Mouse (Mus musculus) stomach, embryonic 16.5 days (tissue): ENCODE measurements around the gene Lrrc38. TPM values are rescaled to one million over a fixed set of nuclear protein-coding genes. Genes with fewer than 3 reads are reported as not detected.
"Not testable (repeated sequence)": the region's sequence is repeated elsewhere in the genome, so short reads cannot be mapped to it uniquely, and the experiment has no call there.

Experiments used
- ATAC-seq: fragments of 200-750 bp; cut with Nextera tagmentation; 2 replicates; pipeline ENCODE4 v1.8.0; 2017; ENCODE audit warnings: moderate number of reproducible peaks, moderate TSS enrichment; ENCODE audit not compliant: insufficient read depth, low FRiP score
- H3K27ac ChIP-seq: fragments of 300-500 bp; sonication (generic); 2 replicates; pipeline ENCODE4 v1.5.1; 2014; ENCODE audit warnings: low read length
- H3K27me3 ChIP-seq: fragments of 300-500 bp; sonication (generic); 2 replicates; pipeline ENCODE4 v1.6.1; 2014; ENCODE audit warnings: low read length, control low read depth, mixed read lengths; ENCODE audit not compliant: control insufficient read depth, insufficient read depth
- H3K36me3 ChIP-seq: fragments of 300-500 bp; sonication (generic); 2 replicates; pipeline ENCODE4 v1.6.1; 2014; ENCODE audit warnings: low read length; ENCODE audit not compliant: control insufficient read depth, insufficient read depth
- H3K4me1 ChIP-seq: fragments of 300-500 bp; sonication (generic); 2 replicates; pipeline ENCODE4 v1.6.1; 2014; ENCODE audit warnings: low read length, control low read depth, mixed read lengths; ENCODE audit not compliant: control insufficient read depth, insufficient read depth
- H3K4me2 ChIP-seq: fragments of 300-500 bp; sonication (generic); 2 replicates; pipeline ENCODE4 v1.6.1; 2014; ENCODE audit warnings: low read depth, low read length, mixed read lengths
- H3K4me3 ChIP-seq: fragments of 300-500 bp; sonication (generic); replicated peaks from 2 replicates; pipeline ENCODE4 v1.5.1; 2014; ENCODE audit warnings: mild to moderate bottlenecking, low read length
- H3K9ac ChIP-seq: fragments of 300-500 bp; sonication (generic); 2 replicates; pipeline ENCODE4 v1.6.1; 2014; ENCODE audit warnings: low read length
- H3K9me3 ChIP-seq: fragments of 300-500 bp; sonication (generic); replicated peaks from 2 replicates; pipeline ENCODE4 v1.6.1; 2016; ENCODE audit warnings: low read length, control low read depth; ENCODE audit not compliant: control insufficient read depth
- WGBS: fragments of 180-500 bp; shearing (Covaris S2); extraction: QIAGEN DNeasy Blood & Tissue Kit; methylation state at CpG from one replicate; pipeline ENCODE4 v1.1.7; 2014; 5-methylcytosine and 5-hydroxymethylcytosine counted together
- polyA plus RNA-seq: library from polyadenylated mRNA; unstranded; fragments of >200 nt; fragmentation: Nextera tagmentation; extraction: Ambion mirVana; gene quantifications from 2 replicates; pipeline ENCODE4 v1.2.1, GENCODE M21; 2015

Gene Lrrc38
- polyA plus RNA-seq, 1 experiment from 2014 or later: 0.23 TPM

DNA sequence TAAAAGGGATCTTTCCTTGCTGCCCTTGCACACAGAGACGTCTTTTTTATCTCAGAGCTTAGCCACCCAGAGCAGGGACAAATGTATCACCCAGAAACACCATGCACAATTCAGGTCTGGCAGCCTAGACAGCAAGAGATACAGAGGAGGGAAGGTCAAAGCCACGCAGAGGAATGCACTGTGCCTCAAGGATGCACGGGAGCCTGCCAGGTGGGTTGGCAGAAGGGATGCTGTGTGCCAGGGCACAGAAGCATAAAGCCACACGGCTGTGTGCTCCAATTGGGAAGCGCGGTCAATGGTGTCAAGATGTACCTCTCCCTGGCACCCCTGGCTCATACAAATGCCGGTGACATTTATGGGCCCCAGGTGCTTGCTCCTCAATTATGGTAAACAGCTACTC lies 8.1 kb upstream of the Lrrc38 start:
- Histone ChIP-seq H3K4me2 (no peak overlapping the region), H3K27ac (no peak overlapping the region), H3K9ac (no peak overlapping the region), H3K4me3 (no peak overlapping the region), H3K27me3 (no peaks in the 10 kb centered on the region; the same call in 1 of the 2 replicates), H3K4me1 (no peaks in the 10 kb centered on the region), H3K9me3 (no peaks in the 10 kb centered on the region), H3K36me3 (no peaks in the 10 kb centered on the region)
- 77% methylated on average over 7 of the region's 7 CpGs for WGBS
- ATAC-seq: no peak

DNA sequence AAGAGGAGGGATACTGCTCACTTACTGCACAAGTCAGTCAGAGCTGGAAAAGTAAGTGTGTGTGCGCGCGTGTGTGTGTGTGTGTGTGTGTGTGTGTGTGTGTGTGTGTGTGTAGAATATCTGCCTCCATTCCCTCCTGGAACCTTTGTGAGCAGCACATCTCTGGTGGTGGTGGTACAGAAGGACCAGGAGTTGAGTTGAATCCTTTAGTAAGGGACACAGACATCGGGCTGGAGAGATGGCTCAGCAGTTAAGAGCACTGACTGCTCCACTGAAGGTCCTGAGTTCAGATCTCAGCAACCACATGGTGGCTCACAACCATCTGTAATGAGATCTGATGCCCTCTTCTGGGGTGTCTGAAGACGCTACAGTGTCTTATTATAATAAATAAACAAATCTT lies 4.1 kb upstream of the Lrrc38 start:
- H3K27me3 ChIP-seq: peaks cover 29% of the 10 kb centered on the region
- not testable (repeated sequence) for H3K4me3 ChIP-seq, H3K4me1 ChIP-seq, H3K4me2 ChIP-seq, H3K27ac ChIP-seq, H3K36me3 ChIP-seq, H3K9me3 ChIP-seq, H3K9ac ChIP-seq, ATAC-seq
- 82% methylated on average over 5 of the region's 5 CpGs for WGBS

DNA sequence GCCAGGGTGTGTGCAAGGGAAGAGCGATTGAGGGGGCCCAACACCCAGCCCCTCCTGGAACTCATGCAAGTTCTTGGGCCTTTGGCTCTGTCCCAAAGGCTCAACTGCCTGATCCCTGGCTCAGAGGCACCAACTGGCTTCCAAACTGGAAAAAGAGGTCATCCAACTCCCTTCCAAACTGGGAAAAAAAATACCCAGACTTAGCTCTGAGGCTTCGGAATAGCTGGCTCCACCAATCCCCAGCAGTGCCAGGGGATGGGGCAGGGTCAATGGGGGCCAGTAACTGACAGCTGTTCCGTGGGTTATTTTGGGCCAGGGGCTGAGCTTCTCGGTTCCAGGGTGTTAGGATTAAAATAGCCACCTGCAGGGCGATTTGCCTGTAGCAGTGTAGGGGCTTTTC lies 879 bp upstream of the Lrrc38 start:
- Histone ChIP-seq H3K4me2 (no peak overlapping the region), H3K9me3 (no peaks in the 10 kb centered on the region), H3K4me3 (no peak overlapping the region), H3K27ac (no peak overlapping the region), H3K36me3 (no peaks in the 10 kb centered on the region), H3K27me3 (peaks cover 49% of the 10 kb centered on the region), H3K4me1 (no peaks in the 10 kb centered on the region), H3K9ac (no peak overlapping the region)
- no peak for ATAC-seq
- 24% methylated on average over 5 of the region's 5 CpGs for WGBS

DNA sequence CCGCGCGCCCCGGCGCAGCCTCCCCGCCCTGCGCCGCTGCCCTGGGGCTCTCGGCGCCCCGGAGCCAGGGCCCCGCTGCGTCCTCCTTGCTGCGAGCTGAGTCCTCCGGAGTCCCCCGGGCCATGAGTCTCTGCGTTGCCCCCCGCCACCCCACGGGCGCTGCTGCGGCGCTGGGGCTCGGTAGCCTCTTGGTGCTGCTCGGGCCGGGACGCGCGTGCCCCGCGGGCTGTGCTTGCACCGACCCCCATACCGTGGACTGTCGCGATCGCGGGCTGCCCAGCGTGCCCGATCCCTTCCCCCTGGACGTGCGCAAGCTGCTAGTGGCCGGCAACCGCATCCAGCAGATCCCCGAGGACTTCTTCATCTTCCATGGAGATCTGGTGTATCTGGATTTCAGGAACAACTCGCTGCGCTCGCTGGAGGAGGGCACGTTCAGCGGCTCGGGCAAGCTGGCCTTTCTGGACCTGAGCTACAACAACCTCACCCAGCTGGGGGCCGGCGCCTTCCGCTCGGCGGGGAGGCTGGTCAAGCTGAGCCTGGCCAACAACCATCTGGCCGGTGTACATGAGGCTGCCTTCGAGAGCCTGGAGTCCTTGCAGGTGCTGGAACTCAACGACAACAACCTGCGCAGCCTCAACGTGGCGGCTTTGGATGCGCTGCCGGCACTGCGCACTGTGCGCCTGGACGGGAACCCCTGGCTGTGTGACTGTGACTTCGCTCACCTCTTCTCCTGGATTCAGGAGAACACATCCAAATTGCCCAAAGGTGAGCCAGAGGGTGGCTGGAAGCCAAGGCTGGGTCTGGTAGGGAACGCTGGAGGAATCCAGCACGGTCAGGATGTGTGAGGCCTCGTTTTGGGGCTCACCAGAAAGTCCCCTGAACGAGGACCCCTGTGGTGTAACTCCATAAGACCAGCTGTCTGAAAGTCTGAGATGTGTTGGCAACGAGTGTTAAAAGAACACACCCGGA lies 774 bp downstream of the Lrrc38 start:
- Histone ChIP-seq H3K4me3 (peak overlapping the region; percentile 49), H3K36me3 (no peaks in the 10 kb centered on the region), H3K9ac (peak overlapping the region; percentile 4), H3K9me3 (no peaks in the 10 kb centered on the region), H3K4me1 (no peaks in the 10 kb centered on the region), H3K4me2 (peak overlapping the region; percentile 61), H3K27ac (no peak overlapping the region), H3K27me3 (peaks cover 49% of the 10 kb centered on the region)
- 3% methylated on average over 72 of the region's 72 CpGs for WGBS
- ATAC-seq: no peak

DNA sequence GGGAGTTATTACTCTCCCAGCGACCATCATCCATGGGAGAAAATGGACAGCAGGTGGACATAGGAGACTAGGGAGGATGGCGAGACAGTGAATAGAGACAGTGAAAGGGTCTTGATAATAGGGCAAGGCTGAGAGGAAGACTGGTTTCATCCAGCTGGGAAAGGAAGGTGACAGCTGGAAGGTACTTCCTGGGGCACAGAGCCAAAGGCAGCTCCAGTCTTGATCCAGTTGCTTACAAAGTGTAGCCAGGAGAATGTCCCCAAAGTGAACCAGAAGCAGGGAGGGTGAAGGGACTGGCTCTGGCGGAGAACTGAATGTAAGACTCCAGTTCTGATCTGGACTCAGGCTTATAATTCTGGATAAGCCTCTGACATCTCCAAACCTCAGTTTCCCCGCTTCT lies 2.7 kb downstream of the Lrrc38 start:
- H3K4me3 ChIP-seq: no peak overlapping the region
- WGBS: 71% methylated on average over 4 of the region's 4 CpGs
- no peaks in the 10 kb centered on the region for H3K4me1 ChIP-seq
- no peak overlapping the region for H3K9ac ChIP-seq
- H3K9me3 ChIP-seq: no peaks in the 10 kb centered on the region
- ATAC-seq: no peak
- H3K27ac ChIP-seq: no peak overlapping the region
- H3K36me3 ChIP-seq: no peaks in the 10 kb centered on the region
- peaks cover 49% of the 10 kb centered on the region for H3K27me3 ChIP-seq
- H3K4me2 ChIP-seq: no peak overlapping the region

DNA sequence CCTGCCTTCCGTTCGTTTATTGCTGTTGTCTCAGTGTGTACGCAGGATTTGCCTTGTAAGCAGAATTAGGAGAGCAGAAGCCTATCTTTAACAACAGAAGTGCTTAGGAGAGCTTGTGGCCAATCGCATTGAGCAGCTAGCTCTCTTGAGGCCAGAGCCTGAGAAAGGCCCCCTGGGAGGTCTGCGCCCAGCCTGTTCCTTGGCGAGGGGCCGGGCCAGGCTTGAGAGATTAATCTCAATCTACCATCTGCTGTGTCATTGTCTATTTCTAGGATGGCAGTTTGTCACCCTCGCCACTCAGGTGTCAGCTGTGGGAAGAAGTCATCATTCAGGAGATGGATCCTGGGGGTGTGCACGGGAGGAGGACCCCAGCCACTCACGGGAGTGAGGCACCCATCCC lies 12.0 kb downstream of the Lrrc38 start:
- H3K9ac ChIP-seq: no peak overlapping the region
- H3K36me3 ChIP-seq: no peaks in the 10 kb centered on the region
- no peak overlapping the region for H3K4me2 ChIP-seq
- H3K27me3 ChIP-seq: no peaks in the 10 kb centered on the region
- ATAC-seq: no peak
- H3K9me3 ChIP-seq: 0 out of 2 replicates have a peak, but pooled peaks cover 3% of the 10 kb centered on the region
- H3K4me3 ChIP-seq: no peak overlapping the region
- no peaks in the 10 kb centered on the region for H3K4me1 ChIP-seq
- 69% methylated on average over 10 of the region's 10 CpGs for WGBS
- H3K27ac ChIP-seq: no peak overlapping the region

DNA sequence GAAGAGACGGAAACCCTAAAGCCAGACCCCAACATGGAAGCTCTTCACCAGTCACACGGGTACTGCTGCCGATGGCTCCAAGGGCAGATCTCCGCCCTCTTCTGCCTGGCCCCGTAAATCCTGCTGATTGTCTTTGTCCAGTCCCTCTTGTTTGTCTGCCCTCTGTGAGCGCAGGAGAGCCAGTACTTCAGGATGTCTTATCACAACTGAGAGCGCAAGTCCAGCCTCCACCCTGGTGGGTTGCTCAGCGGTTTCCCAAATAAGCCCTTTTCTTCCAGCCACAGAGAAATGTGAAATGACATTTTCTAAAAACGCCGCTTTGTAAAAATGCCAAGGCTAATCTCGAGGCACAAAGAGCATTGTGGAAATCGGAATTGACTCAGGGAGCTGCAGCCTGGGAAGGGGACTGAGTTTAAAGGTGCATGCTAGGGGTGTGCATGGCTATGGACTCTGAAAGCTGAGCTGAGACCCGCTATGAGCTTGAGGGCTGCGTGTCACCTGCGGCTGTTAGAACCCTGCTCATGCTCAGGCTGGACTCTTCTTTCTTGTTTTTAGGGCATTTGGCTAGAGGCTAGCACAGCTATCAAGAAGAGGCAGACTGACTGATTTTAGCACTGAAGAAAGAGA lies 17.0 kb downstream of the Lrrc38 start:
- H3K4me1 ChIP-seq: no peaks in the 10 kb centered on the region
- no peak overlapping the region for H3K27ac ChIP-seq
- ATAC-seq: no peak
- WGBS: 53% methylated on average over 15 of the region's 15 CpGs
- H3K36me3 ChIP-seq: no peaks in the 10 kb centered on the region
- H3K27me3 ChIP-seq: no peaks in the 10 kb centered on the region
- H3K9me3 ChIP-seq: 0 out of 2 replicates have a peak, but pooled peaks cover 3% of the 10 kb centered on the region
- no peak overlapping the region for H3K4me2 ChIP-seq
- no peak overlapping the region for H3K4me3 ChIP-seq
- H3K9ac ChIP-seq: no peak overlapping the region

DNA sequence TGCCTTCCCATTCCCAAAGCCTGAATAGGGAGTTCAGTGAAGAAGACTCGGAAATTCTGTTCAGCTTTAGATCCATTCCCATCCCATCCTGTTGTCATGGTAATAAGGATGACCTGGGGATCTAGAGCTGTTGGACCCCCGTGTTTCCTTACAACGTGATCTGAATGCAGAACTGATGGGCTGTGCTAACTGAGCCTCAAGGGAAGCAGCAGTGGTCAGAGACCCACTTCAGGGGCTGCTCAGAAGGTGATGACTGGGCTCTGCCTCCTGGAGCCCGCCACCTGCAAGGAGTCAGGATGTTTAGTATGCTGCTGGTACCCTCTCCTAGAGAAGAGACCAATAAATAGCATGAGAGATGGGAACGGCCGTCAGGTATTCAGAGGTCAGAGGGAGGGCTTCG lies 29.9 kb downstream of the Lrrc38 start:
- WGBS: 46% methylated on average over 7 of the region's 7 CpGs
- Histone ChIP-seq H3K4me1 (no peaks in the 10 kb centered on the region), H3K27ac (no peak overlapping the region), H3K9ac (no peak overlapping the region), H3K27me3 (no peaks in the 10 kb centered on the region), H3K9me3 (no peaks in the 10 kb centered on the region), H3K4me3 (no peak overlapping the region), H3K4me2 (no peak overlapping the region), H3K36me3 (no peaks in the 10 kb centered on the region)
- no peak for ATAC-seq

DNA sequence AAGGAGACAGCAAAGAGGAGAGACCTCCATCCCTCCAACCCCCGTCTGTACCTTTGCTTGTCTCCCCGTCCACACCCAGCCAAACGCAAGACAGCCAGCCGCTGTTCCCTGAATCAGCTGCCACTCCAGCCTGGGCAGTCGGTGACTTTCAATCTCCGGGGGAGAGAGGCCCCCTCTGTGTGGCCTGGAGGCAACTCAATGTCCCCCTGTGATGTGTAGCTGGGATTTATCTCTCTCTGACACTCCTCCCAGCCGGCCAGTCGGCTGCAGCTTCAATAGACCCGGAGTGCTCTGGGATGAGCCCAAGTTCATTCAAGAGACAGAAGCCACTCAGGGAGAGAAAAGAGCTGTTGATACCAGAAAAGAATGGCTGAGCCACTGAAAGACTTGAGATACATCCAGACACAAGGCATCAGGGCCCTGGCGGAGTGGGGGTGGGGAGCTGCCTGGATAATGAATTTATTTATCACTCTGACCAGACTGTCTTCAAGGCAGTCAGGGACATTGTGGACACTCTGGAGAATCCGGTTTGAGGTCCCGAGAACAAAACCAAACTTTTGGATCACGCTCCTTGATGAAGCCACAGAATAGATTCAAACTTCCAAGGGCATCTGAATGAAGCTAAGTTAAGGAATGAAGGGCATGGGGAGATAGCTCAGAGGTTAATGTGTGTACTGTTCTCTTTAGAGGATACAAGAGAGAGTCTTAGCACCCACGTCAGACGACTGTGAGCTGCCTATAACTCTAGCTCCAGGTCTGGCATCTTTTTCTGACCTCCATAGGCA lies 30.6 kb downstream of the Lrrc38 start:
- ATAC-seq: no peak

More for the DNA sequence above, 30.6 kb downstream of the Lrrc38 start:
- no peak overlapping the region for H3K4me2 ChIP-seq
- H3K27ac ChIP-seq: no peak overlapping the region
- no peak overlapping the region for H3K4me3 ChIP-seq
- WGBS: 35% methylated on average over 15 of the region's 15 CpGs
- H3K27me3 ChIP-seq: no peaks in the 10 kb centered on the region
- no peaks in the 10 kb centered on the region for H3K9me3 ChIP-seq
- no peak overlapping the region for H3K9ac ChIP-seq
- no peaks in the 10 kb centered on the region for H3K4me1 ChIP-seq
- H3K36me3 ChIP-seq: no peaks in the 10 kb centered on the region
